Mouse (Mus musculus) ZHBTc4 (cell line): ENCODE measurements at regions not wholly inside any gene's neighbourhood (a gene's known extent, or its start where the extent isn't known, plus 50 kb on each side); places are given as distances from the start of the nearest gene placed in this dataset.

Source experiments
- DNase-seq: peaks from one replicate; pipeline ENCODE4 v3.0.0-alpha.2; 2011; ENCODE audit warnings: low read depth, low spot score

DNA sequence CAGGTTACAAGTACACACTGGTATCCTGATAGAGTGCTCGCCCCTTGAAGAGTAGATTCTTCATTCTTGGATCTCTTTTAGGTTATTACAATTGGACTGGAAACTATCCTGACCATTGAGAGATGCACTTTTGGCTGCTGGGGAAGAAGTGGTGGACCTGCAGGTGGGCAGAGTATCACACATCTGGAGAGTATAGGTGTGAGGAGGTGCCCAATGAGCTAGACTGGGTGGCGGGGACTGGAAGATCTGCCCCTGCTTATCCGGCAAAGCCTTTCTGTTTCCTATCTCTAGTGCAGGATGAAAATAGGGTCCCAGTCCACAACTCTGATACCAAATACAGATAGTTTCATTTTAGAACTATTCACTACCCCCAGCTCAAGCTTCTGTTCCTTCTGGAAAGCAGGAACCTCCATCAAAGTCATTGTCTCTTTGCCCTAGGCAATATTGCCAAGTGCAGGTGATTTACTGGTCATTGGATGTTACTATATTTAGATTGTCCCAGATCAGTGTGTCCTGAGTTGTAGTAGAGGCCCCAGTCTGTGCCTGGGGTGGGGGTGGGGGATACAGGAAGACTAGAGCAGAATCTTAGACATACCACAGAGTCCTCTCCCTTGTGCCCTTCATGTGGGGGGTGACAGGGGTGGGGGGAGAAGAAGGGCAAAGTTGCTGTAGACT lies 62.5 kb upstream of the Ube2e1 start:
- no peak for DNase-seq

DNA sequence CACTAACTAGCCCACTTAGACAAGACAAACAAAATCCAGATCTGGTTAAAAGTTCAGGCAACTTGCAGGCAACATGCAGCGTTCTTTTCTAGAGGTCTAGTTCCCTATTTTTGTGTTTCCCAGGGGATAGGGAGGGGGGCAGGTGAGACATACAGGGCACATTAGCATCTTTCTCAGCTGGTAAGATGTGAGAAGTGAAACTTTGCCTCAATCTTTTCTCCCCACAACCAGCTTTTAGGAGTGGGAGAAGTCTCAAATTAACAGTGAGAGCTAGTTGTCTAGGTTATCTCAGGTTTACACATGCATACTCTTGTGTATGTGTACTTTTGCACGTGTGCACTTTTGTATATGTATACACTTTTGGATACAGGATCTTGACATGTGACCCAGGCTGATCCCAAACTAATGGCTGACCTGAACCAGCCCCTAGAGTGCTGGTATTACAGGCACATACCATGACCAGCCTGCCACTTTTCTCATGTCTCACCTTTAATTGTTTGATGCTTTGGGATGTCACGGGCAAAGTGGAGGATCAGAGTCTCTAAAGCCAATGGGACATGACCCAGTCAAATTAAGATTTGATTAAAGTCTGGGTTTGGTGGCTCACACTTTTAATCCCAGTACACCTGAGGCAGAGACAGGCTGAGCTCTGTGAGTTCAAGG lies 60.3 kb upstream of the Ube2e1 start:
- no peak for DNase-seq

DNA sequence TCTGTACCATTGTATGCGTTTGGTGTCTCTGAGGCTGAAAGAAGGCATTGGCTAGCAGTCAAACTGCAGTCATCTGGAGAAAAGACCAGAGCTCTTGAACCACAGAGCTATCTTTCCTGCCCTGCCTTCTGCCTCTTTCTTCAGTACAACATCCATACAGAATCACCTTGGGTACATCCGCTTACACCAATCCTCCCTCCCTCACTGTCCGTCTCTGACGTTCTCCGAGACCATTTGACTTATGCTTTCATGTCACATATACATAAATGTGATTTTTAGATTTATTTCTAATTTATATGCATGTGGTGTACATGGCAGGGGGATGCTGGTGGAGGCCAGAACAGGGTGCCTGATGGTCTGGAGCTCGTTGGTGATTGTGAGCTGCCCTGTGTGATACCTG lies 57.7 kb upstream of the Ube2e1 start:
- no peak for DNase-seq

DNA sequence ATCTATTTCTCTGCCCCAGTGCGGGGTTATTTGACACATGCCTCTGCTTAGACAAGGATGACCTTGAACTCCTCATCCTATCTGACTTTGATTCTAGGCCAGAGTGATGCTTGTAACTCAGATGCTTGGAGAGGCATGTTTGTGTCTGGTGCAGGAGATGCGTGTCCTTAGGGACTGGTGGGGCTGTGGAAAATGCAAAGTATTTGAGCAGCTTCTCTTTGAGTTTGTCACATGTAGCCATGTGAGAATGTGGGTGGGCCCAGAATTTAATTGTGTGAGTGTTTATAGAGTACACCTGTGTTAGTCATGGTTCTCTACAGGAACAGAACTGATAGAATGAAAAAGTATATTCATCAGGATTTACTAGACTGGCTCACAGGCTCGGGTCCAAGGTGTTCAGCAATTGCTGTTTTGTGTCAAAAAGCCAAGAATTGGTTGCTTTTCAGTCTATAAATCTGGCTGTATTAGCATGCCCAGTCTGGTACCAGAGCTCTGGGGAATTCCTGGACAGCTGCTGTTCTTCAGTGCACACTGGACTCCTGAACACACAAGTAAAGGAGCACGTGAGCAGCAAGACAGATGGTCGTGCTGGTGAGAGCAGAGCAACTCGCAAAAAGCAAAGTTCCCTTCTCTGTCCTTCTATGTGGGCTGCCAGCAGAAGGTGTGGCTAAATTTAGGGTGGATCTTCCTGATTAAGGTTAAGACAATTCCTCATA lies 54.5 kb upstream of the Ube2e1 start:
- DNase-seq, result no peak
